Mouse (Mus musculus) erythroid progenitor cell, adult 5-6 weeks (primary cell): ENCODE results near the gene Slc5a2. TPM values are rescaled to one million over a fixed set of nuclear protein-coding genes. Genes with fewer than 3 reads are reported as not detected.

ENCODE experiments used
- ATAC-seq: replicated peaks from 2 replicates; pipeline ENCODE4 v1.8.0; 2016; ENCODE audit warnings: moderate number of reproducible peaks, mild to moderate bottlenecking, moderate TSS enrichment, inconsistent platforms; ENCODE audit not compliant: poor library complexity, low FRiP score, severe bottlenecking
- total RNA-seq, 2 experiments: library from RNA; stranded (forward) in 1 of 2; stranded (reverse) in 1 of 2; fragments of 150-400 nt in 1 of 2; fragments of 186-747, 209-891 nt in 1 of 2; gene quantifications; 2 replicates each; pipeline versions ENCODE4 v1.2.3 to v1.2.4; 2015 to 2017; ENCODE audit warnings: low replicate concordance in 2 of 2

Slc5a2 gene
- total RNA-seq, 2 experiments from 2014 or later = not detected

GRCm38 (mm10) chr7:128248081-128249042 lies 17.1 kb upstream of the Slc5a2 start:
- ATAC-seq = no peak

- no peak for ATAC-seq
Measured at GRCm38 (mm10) chr7:128249998-128250397, 15.5 kb upstream of the Slc5a2 start.

GRCm38 (mm10) chr7:128251946-128252345 lies 13.5 kb upstream of the Slc5a2 start:
- no peak for ATAC-seq

GRCm38 (mm10) chr7:128252609-128253008 lies 12.8 kb upstream of the Slc5a2 start:
- no peak for ATAC-seq

GRCm38 (mm10) chr7:128254978-128255377 lies 10.5 kb upstream of the Slc5a2 start:
- ATAC-seq = no peak

GRCm38 (mm10) chr7:128255757-128256156 lies 9.7 kb upstream of the Slc5a2 start:
- ATAC-seq = no peak

GRCm38 (mm10) chr7:128256783-128257334 lies 8.6 kb upstream of the Slc5a2 start:
- peak; percentile 66; the same call in 1 of the 2 replicates for ATAC-seq

GRCm38 (mm10) chr7:128266056-128266455 lies 599 bp downstream of the Slc5a2 start:
- ATAC-seq = no peak

- ATAC-seq = no peak
Measured at GRCm38 (mm10) chr7:128267391-128267790, 1.9 kb downstream of the Slc5a2 start.

GRCm38 (mm10) chr7:128267813-128268212 lies 2.4 kb downstream of the Slc5a2 start:
- ATAC-seq = no peak

GRCm38 (mm10) chr7:128270431-128270850 lies 5.0 kb downstream of the Slc5a2 start:
- ATAC-seq = peak; percentile 92

GRCm38 (mm10) chr7:128271496-128271895 lies 6.0 kb downstream of the Slc5a2 start:
- ATAC-seq = no peak

GRCm38 (mm10) chr7:128276051-128276450 lies 10.6 kb downstream of the Slc5a2 start:
- no peak for ATAC-seq

GRCm38 (mm10) chr7:128279750-128280149 lies 14.3 kb downstream of the Slc5a2 start:
- ATAC-seq = no peak

GRCm38 (mm10) chr7:128281765-128282164 lies 16.3 kb downstream of the Slc5a2 start:
- ATAC-seq = no peak

GRCm38 (mm10) chr7:128282532-128283244 lies 17.2 kb downstream of the Slc5a2 start:
- ATAC-seq = no peak

- ATAC-seq = no peak
Measured at GRCm38 (mm10) chr7:128284047-128284446, 18.6 kb downstream of the Slc5a2 start.

GRCm38 (mm10) chr7:128285060-128285459 lies 19.6 kb downstream of the Slc5a2 start:
- ATAC-seq = no peak

- ATAC-seq = peak; percentile 93
Measured at GRCm38 (mm10) chr7:128288923-128289544, 23.6 kb downstream of the Slc5a2 start.

- ATAC-seq = peak; percentile 58; the same call in 1 of the 2 replicates
Measured at GRCm38 (mm10) chr7:128294785-128295184, 29.3 kb downstream of the Slc5a2 start.
